Comparison of ENCODE assay signal across 28 mouse cellular contexts in genomic region chr11:37806761-37807160, GRCm38 (mm10).
"Had no signal": no experiment of that assay in that cellular context is flagged by ENCODE, and none has a peak within 500 bp of the region (broad histone marks: within the 10 kb centered on the region; RNA-seq: fewer than 3 reads in every experiment).

No protein-coding gene starts in this region.

- H3K36me3 ChIP-seq: heart, embryonic 10.5 days; heart, embryonic 12.5 days; hindbrain, embryonic 10.5 days; hindbrain, embryonic 12.5 days; intestine, embryonic 15.5 days; kidney, embryonic 15.5 days; limb, embryonic 10.5 days; limb, embryonic 12.5 days; liver, embryonic 13.5 days had no signal

- H3K4me1 ChIP-seq: heart, embryonic 10.5 days; heart, embryonic 12.5 days; hindbrain, embryonic 10.5 days; hindbrain, embryonic 12.5 days; intestine, embryonic 15.5 days; kidney, embryonic 15.5 days; limb, embryonic 10.5 days; limb, embryonic 12.5 days; liver, embryonic 13.5 days had no signal

- H3K27ac ChIP-seq: gastrocnemius, adult 2 months; heart, embryonic 10.5 days; hindbrain, embryonic 10.5 days; hindbrain, embryonic 12.5 days; hindbrain, embryonic 14.5 days; intestine, embryonic 15.5 days; kidney, embryonic 15.5 days; kidney, postnatal 0 days; layer of hippocampus, adult 2 months; left cerebral cortex, adult 2 months; limb, embryonic 10.5 days; limb, embryonic 12.5 days; liver, embryonic 13.5 days had no signal

- H3K27me3 ChIP-seq: heart, embryonic 12.5 days; hindbrain, embryonic 12.5 days; intestine, embryonic 15.5 days; kidney, embryonic 15.5 days; limb, embryonic 12.5 days; liver, embryonic 13.5 days had no signal

- H3K9me3 ChIP-seq: heart, embryonic 10.5 days; heart, embryonic 12.5 days; hindbrain, embryonic 10.5 days; hindbrain, embryonic 12.5 days; intestine, embryonic 15.5 days; kidney, embryonic 15.5 days; limb, embryonic 10.5 days; limb, embryonic 12.5 days; liver, embryonic 13.5 days had no signal

- DNase-seq: gastrocnemius, adult 2 months; gastrocnemius, postnatal 10 days; gastrocnemius, postnatal 25 days; heart, adult 18-20 months; heart, postnatal 10 days; heart, postnatal 4 days; kidney, adult 18-20 months; kidney, adult 8-10 months; kidney, postnatal 25 days; kidney, postnatal 4 days; liver; liver, embryonic 13.5 days had no signal

- H3K9ac ChIP-seq: heart, embryonic 12.5 days; hindbrain, embryonic 12.5 days; hindbrain, embryonic 14.5 days; intestine, embryonic 15.5 days; kidney, embryonic 15.5 days; limb, embryonic 12.5 days; liver, embryonic 13.5 days had no signal

- H3K4me2 ChIP-seq: heart, embryonic 12.5 days; hindbrain, embryonic 12.5 days; hindbrain, embryonic 14.5 days; intestine, embryonic 15.5 days; kidney, embryonic 15.5 days; limb, embryonic 12.5 days; liver, embryonic 11.5 days; liver, embryonic 13.5 days had no signal

- ATAC-seq: hindbrain, embryonic 16.5 days; inflammation-experienced regulatory T-cells, adult 6 months; intestine, embryonic 15.5 days; intestine, postnatal 0 days had no signal

- H3K4me3 ChIP-seq: gastrocnemius, adult 2 months; heart, embryonic 10.5 days; heart, embryonic 12.5 days; hindbrain, embryonic 10.5 days; hindbrain, embryonic 12.5 days; intestine, embryonic 15.5 days; kidney, embryonic 15.5 days; layer of hippocampus, adult 2 months; left cerebral cortex, adult 2 months; limb, embryonic 10.5 days; limb, embryonic 12.5 days; liver, embryonic 13.5 days had no signal
